Mouse (Mus musculus) CH12.LX (cell line): ENCODE results near the gene Steap3.

ENCODE experiments used
- CTCF ChIP-seq, 2 experiments: IDR thresholded peaks in 1 of 2; conservative IDR thresholded peaks in 1 of 2; 2 replicates each; pipeline ENCODE4 v1.5.1; 2011 to 2012; ENCODE audit warnings: low read depth in 2 of 2, low read length in 2 of 2, improper control_type of control experiment in 1 of 2, inconsistent platforms in 1 of 2, mild to moderate bottlenecking in 1 of 2, moderate library complexity in 1 of 2
- ELF1 ChIP-seq: IDR thresholded peaks from 2 replicates; pipeline ENCODE4 v1.6.1; 2014; ENCODE audit warnings: low read depth, mild to moderate bottlenecking, inconsistent platforms, low read length, improper control_type of control experiment
- GABPA ChIP-seq: IDR thresholded peaks from 2 replicates; pipeline ENCODE4 v1.6.1; 2012; ENCODE audit warnings: low read depth, low read length, improper control_type of control experiment, inconsistent platforms; ENCODE audit not compliant: insufficient replicate concordance
- RAD21 ChIP-seq: IDR thresholded peaks from 2 replicates; pipeline ENCODE4 v1.6.1; 2011; ENCODE audit warnings: low read depth, mild to moderate bottlenecking, low read length, improper control_type of control experiment, moderate library complexity
- RCOR1 ChIP-seq: conservative IDR thresholded peaks from 2 replicates; pipeline ENCODE4 v1.6.1; 2012; ENCODE audit warnings: low read depth, mild to moderate bottlenecking, inconsistent platforms, low read length, improper control_type of control experiment

- no peak for TF ChIP-seq CTCF (conservative IDR thresholded peaks at IDR 0.05 in 1 of 2, IDR thresholded peaks at IDR 0.05 in 1 of 2; ENCODE audit: low read depth in 2 of 2, low read length in 2 of 2)
- TF ChIP-seq ELF1 = no peak
- TF ChIP-seq GABPA = no peak
- no peak for TF ChIP-seq RAD21
- no peak for TF ChIP-seq RCOR1
Observed at GRCm38 (mm10) chr1:120174991-120175390, 97.5 kb downstream of the Steap3 start.
